Mouse (Mus musculus) kidney, embryonic 14.5 days (tissue): ENCODE measurements around the gene Tex2. TPM values are rescaled to one million over a fixed set of nuclear protein-coding genes. Genes with fewer than 3 reads are reported as not detected.

Experiments
- ATAC-seq: fragments of 200-750 bp; cut with Nextera tagmentation; 2 replicates; pipeline ENCODE4 v1.8.0; 2017; ENCODE audit warnings: moderate number of reproducible peaks, mild to moderate bottlenecking, moderate TSS enrichment, moderate library complexity; ENCODE audit not compliant: low FRiP score, low TSS enrichment
- H3K27ac ChIP-seq: fragments of 300-500 bp; sonication (generic); 2 replicates; pipeline ENCODE4 v1.5.1; 2014; ENCODE audit warnings: low read depth, mild to moderate bottlenecking, low read length, moderate library complexity, mixed read lengths
- H3K27me3 ChIP-seq: fragments of 300-500 bp; sonication (generic); 2 replicates; pipeline ENCODE4 v1.6.1; 2014; ENCODE audit warnings: mild to moderate bottlenecking, low read length; ENCODE audit not compliant: control insufficient read depth, insufficient read depth
- H3K36me3 ChIP-seq: fragments of 300-500 bp; sonication (generic); 2 replicates; pipeline ENCODE4 v1.6.1; 2014; ENCODE audit warnings: low read length, mixed read lengths; ENCODE audit not compliant: control insufficient read depth, insufficient read depth
- H3K4me1 ChIP-seq: fragments of 300-500 bp; sonication (generic); 2 replicates; pipeline ENCODE4 v1.6.1; 2014; ENCODE audit warnings: low read length, mixed read lengths; ENCODE audit not compliant: control insufficient read depth, insufficient read depth
- H3K4me2 ChIP-seq: fragments of 300-500 bp; sonication (generic); replicated peaks from 2 replicates; pipeline ENCODE4 v1.6.1; 2014; ENCODE audit warnings: low read depth, mild to moderate bottlenecking, low read length
- H3K4me3 ChIP-seq: fragments of 300-500 bp; sonication (generic); 2 replicates; pipeline ENCODE4 v1.5.1; 2014; ENCODE audit warnings: mild to moderate bottlenecking, low read length
- H3K9ac ChIP-seq: fragments of 300-500 bp; sonication (generic); 2 replicates; pipeline ENCODE4 v1.6.1; 2014; ENCODE audit warnings: low read depth, mild to moderate bottlenecking, low read length, moderate library complexity
- H3K9me3 ChIP-seq: fragments of 300-500 bp; sonication (generic); 2 replicates; pipeline ENCODE4 v1.6.1; 2016; ENCODE audit warnings: low read length; ENCODE audit not compliant: control insufficient read depth
- WGBS: fragments of 180-500 bp; shearing (Covaris S2); extraction: QIAGEN DNeasy Blood & Tissue Kit; methylation state at CpG from one replicate; pipeline ENCODE4 v1.1.7; 2014; 5-methylcytosine and 5-hydroxymethylcytosine counted together
- polyA plus RNA-seq: library from polyadenylated mRNA; unstranded; fragments of >200 nt; fragmentation: Nextera tagmentation; extraction: Ambion mirVana; gene quantifications from 2 replicates; pipeline ENCODE4 v1.2.1, GENCODE M21; 2014

Tex2 gene
- polyA plus RNA-seq, 1 experiment from 2014 or later: 9.7 TPM

DNA sequence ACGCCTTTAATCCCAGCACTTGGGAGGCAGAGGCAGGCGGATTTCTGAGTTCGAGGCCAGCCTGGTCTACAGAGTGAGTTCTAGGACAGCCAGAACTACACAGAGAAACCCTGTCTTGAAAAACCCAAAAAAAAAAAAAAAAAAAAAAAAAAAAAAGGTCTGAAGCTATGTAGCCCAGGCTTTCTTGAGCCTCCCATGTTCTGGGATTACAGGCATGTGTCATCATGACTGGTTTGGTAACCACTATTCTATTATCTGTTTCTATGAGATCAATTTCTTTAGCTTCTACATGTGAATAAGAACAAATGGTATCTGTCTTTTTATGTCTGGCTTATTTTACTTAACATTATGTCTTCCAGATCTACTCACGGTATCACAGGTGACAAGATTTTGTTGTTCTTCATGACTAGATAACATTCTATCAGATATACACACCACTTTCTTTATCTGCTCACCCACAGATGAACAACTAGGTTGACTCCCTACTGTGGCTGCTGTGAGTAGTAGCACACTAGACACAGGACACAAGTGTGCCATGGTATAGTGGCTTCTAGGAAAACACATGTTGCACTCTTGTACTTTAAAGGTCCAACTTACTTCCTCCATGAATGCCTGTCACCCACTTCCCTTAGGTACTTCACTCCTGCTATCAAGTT is 135.6 kb downstream of the Tex2 start:
- Histone ChIP-seq H3K9me3 (no peaks in the 10 kb centered on the region), H3K4me2 (no peak overlapping the region), H3K9ac (no peak overlapping the region), H3K27me3 (no peaks in the 10 kb centered on the region), H3K27ac (no peak overlapping the region), H3K4me3 (no peak overlapping the region), H3K4me1 (peaks cover 6% of the 10 kb centered on the region; the same call in 1 of the 2 replicates), H3K36me3 (no peaks in the 10 kb centered on the region)
- no peak for ATAC-seq
- 94% methylated on average over 4 of the region's 4 CpGs for WGBS

GRCm38 (mm10) chr11:106475309-106475708 is 137.9 kb downstream of the Tex2 start:
- Histone ChIP-seq H3K27me3 (no peaks in the 10 kb centered on the region), H3K4me1 (peaks cover 6% of the 10 kb centered on the region; the same call in 1 of the 2 replicates), H3K4me3 (no peak overlapping the region), H3K36me3 (no peaks in the 10 kb centered on the region), H3K9ac (no peak overlapping the region), H3K27ac (no peak overlapping the region), H3K9me3 (no peaks in the 10 kb centered on the region), H3K4me2 (no peak overlapping the region)
- ATAC-seq: no peak
- WGBS: 87% methylated on average over 1 of the region's 1 CpGs

DNA sequence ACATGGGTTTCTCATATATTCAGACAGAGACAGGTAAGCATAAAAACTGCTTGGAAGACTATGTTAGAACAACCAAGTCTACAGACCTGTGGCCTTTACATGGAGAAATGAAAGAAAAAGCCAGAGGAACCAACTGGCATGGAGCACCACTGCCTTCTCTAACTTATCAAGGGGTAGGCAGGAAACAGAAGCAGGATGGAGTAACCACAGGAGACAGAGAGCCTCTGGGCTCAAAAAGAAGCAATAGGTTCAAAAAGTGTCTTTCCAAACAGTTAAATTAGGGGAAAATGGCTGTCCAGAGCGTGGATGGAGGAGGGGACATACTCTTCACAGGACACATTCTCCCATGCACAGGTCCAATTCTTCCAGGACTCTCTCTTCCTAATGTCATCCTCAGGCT is 141.6 kb downstream of the Tex2 start:
- WGBS: 83% methylated on average over 1 of the region's 1 CpGs
- Histone ChIP-seq H3K4me2 (no peak overlapping the region), H3K36me3 (no peaks in the 10 kb centered on the region), H3K4me3 (no peak overlapping the region), H3K9me3 (no peaks in the 10 kb centered on the region), H3K27me3 (no peaks in the 10 kb centered on the region), H3K4me1 (no peaks in the 10 kb centered on the region), H3K27ac (no peak overlapping the region), H3K9ac (no peak overlapping the region)
- ATAC-seq: no peak

GRCm38 (mm10) chr11:106468509-106468908 is 144.7 kb downstream of the Tex2 start:
- Histone ChIP-seq H3K9me3 (no peaks in the 10 kb centered on the region), H3K27me3 (no peaks in the 10 kb centered on the region), H3K4me2 (no peak overlapping the region), H3K4me3 (no peak overlapping the region), H3K9ac (no peak overlapping the region), H3K36me3 (no peaks in the 10 kb centered on the region), H3K27ac (no peak overlapping the region), H3K4me1 (no peaks in the 10 kb centered on the region)
- 93% methylated on average over 1 of the region's 1 CpGs for WGBS
- ATAC-seq: no peak

DNA sequence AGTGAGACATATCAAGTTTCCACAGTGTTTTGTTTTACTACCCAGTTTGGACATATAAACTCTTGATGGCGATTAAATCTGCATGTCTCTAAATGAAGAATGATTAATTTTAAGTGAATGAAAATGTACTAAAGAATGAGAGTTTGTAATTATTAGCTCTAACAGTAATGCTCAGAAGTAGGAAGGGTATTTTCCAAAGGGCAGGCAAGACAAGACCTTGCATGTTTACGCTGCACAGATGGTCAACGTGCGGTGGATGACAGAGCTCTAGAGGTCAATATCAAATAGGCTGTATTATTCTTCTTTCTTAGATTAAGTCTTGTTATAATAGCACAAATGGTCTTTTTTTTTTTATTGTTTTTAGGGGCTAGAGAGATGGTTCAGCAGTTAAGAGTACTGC is 147.3 kb downstream of the Tex2 start:
- H3K4me2 ChIP-seq: no peak overlapping the region
- WGBS: 75% methylated on average over 4 of the region's 4 CpGs
- H3K36me3 ChIP-seq: no peaks in the 10 kb centered on the region
- no peaks in the 10 kb centered on the region for H3K4me1 ChIP-seq
- H3K4me3 ChIP-seq: no peak overlapping the region
- H3K27ac ChIP-seq: no peak overlapping the region
- no peak overlapping the region for H3K9ac ChIP-seq
- H3K9me3 ChIP-seq: no peaks in the 10 kb centered on the region
- ATAC-seq: no peak
- H3K27me3 ChIP-seq: no peaks in the 10 kb centered on the region

GRCm38 (mm10) chr11:106465545-106465903 is 147.7 kb downstream of the Tex2 start:
- Histone ChIP-seq H3K4me1 (no peaks in the 10 kb centered on the region), H3K4me3 (no peak overlapping the region), H3K27ac (no peak overlapping the region), H3K27me3 (no peaks in the 10 kb centered on the region), H3K9me3 (no peaks in the 10 kb centered on the region), H3K4me2 (no peak overlapping the region), H3K36me3 (no peaks in the 10 kb centered on the region), H3K9ac (no peak overlapping the region)
- no peak for ATAC-seq
- 85% methylated on average over 1 of the region's 1 CpGs for WGBS

GRCm38 (mm10) chr11:106464681-106465544 is 148.3 kb downstream of the Tex2 start:
- ATAC-seq: no peak
- Histone ChIP-seq H3K9ac (no peak overlapping the region), H3K27me3 (no peaks in the 10 kb centered on the region), H3K36me3 (no peaks in the 10 kb centered on the region), H3K4me1 (no peaks in the 10 kb centered on the region), H3K9me3 (no peaks in the 10 kb centered on the region), H3K4me2 (no peak overlapping the region), H3K27ac (no peak overlapping the region), H3K4me3 (no peak overlapping the region)
- WGBS: 70% methylated on average over 4 of the region's 4 CpGs

DNA sequence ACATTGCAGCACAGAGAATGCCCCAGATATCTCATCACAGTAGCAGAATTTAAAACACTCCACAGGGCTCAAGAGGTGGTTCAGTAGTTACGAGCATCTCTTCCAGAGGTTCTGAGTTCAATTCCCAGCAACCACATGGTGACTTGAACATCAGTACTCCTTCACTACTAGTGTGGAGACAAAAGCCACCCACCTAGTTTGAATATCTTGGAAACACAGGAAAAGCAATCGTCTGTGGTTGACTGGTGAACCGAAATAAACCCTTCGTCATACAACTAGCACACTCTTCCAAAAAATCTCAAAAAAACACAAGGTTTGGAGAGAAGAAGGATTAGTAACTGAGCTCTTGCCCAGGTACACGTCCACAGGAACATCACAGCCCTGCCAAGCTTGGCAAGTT is 149.4 kb downstream of the Tex2 start:
- Histone ChIP-seq H3K27ac (no peak overlapping the region), H3K36me3 (no peaks in the 10 kb centered on the region), H3K9me3 (no peaks in the 10 kb centered on the region), H3K4me1 (no peaks in the 10 kb centered on the region), H3K4me2 (no peak overlapping the region), H3K9ac (no peak overlapping the region), H3K27me3 (no peaks in the 10 kb centered on the region), H3K4me3 (no peak overlapping the region)
- 66% methylated on average over 5 of the region's 5 CpGs for WGBS
- no peak for ATAC-seq

- WGBS: 88% methylated on average over 3 of the region's 3 CpGs
- H3K9ac ChIP-seq: no peak overlapping the region
- no peaks in the 10 kb centered on the region for H3K9me3 ChIP-seq
- no peaks in the 10 kb centered on the region for H3K4me1 ChIP-seq
- no peak overlapping the region for H3K4me2 ChIP-seq
- ATAC-seq: no peak
- no peaks in the 10 kb centered on the region; the same call in 1 of the 2 replicates for H3K36me3 ChIP-seq
- no peaks in the 10 kb centered on the region for H3K27me3 ChIP-seq
- H3K4me3 ChIP-seq: no peak overlapping the region
- no peak overlapping the region for H3K27ac ChIP-seq
Measured at GRCm38 (mm10) chr11:106462309-106462708, 150.9 kb downstream of the Tex2 start.
